Mouse (Mus musculus): ENCODE measurements around the gene Elp5. TPM values are rescaled to one million over a fixed set of nuclear protein-coding genes. Genes with fewer than 3 reads are reported as not detected.

Gene Elp5
- polyA plus RNA-seq (2012; rRNA removed) = 69.4 and 75.3 TPM in 2 replicates

- WGBS = 66% methylated on average over 8 of the region's 8 CpGs
- peaks cover 24% of the 10 kb centered on the region for H3K36me3 ChIP-seq (ENCODE audit: control insufficient read depth, insufficient read depth, low read length)
- TF ChIP-seq CTCF (IDR thresholded peaks at IDR 0.05; ENCODE audit: borderline replicate concordance, control insufficient read depth, extremely low read depth, insufficient read depth, low read length, poor library complexity) = no peak
- TF ChIP-seq POLR2A (IDR thresholded peaks at IDR 0.05; ENCODE audit: control insufficient read depth, extremely low read depth, insufficient read depth, low read length, poor library complexity) = no peak
- no peak for DNase-seq
- H3K27me3 ChIP-seq (ENCODE audit: control insufficient read depth, insufficient read depth, low read length) = no peaks in the 10 kb centered on the region
- H3K4me1 ChIP-seq (replicated peaks; ENCODE audit: control insufficient read depth, insufficient read depth, low read length) = peaks cover 14% of the 10 kb centered on the region
- H3K27ac ChIP-seq (ENCODE audit: control insufficient read depth, insufficient read depth, low read length) = no peak within 1 kb of the TSS
- peak within 1 kb of the TSS; percentile 59 for H3K4me3 ChIP-seq (ENCODE audit: control insufficient read depth, insufficient read depth, low read length)
These were observed at the start of gene Elp5 for GRCm38 (mm10) chr11:69982225-69982624. Gene Elp5, minus strand, starts transcription at chr11:69982517.

GRCm38 (mm10) chr11:70031321-70031670 lies 49.0 kb upstream of the Elp5 start:
- TF ChIP-seq CTCF (IDR thresholded peaks at IDR 0.05; ENCODE audit: borderline replicate concordance, control insufficient read depth, extremely low read depth, insufficient read depth, low read length, poor library complexity) (no peak), POLR2A (IDR thresholded peaks at IDR 0.05; ENCODE audit: control insufficient read depth, extremely low read depth, insufficient read depth, low read length, poor library complexity) (no peak)
- Histone ChIP-seq H3K4me3 (ENCODE audit: control insufficient read depth, insufficient read depth, low read length) (no peak overlapping the region), H3K27ac (ENCODE audit: control insufficient read depth, insufficient read depth, low read length) (no peak overlapping the region), H3K27me3 (ENCODE audit: control insufficient read depth, insufficient read depth, low read length) (no peaks in the 10 kb centered on the region), H3K36me3 (ENCODE audit: control insufficient read depth, insufficient read depth, low read length) (peaks cover 24% of the 10 kb centered on the region), H3K4me1 (replicated peaks; ENCODE audit: control insufficient read depth, insufficient read depth, low read length) (peaks cover 36% of the 10 kb centered on the region)
- 98% methylated on average over 11 of the region's 11 CpGs for WGBS
- DNase-seq = no peak

- no peak for TF ChIP-seq POLR2A (IDR thresholded peaks at IDR 0.05; ENCODE audit: control insufficient read depth, extremely low read depth, insufficient read depth, low read length, poor library complexity)
- TF ChIP-seq CTCF (IDR thresholded peaks at IDR 0.05; ENCODE audit: borderline replicate concordance, control insufficient read depth, extremely low read depth, insufficient read depth, low read length, poor library complexity) = no peak
- no peak for DNase-seq
- WGBS = 97% methylated on average over 28 of the region's 28 CpGs
- H3K4me3 ChIP-seq (ENCODE audit: control insufficient read depth, insufficient read depth, low read length) = no peak overlapping the region
- H3K4me1 ChIP-seq (replicated peaks; ENCODE audit: control insufficient read depth, insufficient read depth, low read length) = peaks cover 36% of the 10 kb centered on the region
- peaks cover 24% of the 10 kb centered on the region for H3K36me3 ChIP-seq (ENCODE audit: control insufficient read depth, insufficient read depth, low read length)
- no peak overlapping the region for H3K27ac ChIP-seq (ENCODE audit: control insufficient read depth, insufficient read depth, low read length)
- H3K27me3 ChIP-seq (ENCODE audit: control insufficient read depth, insufficient read depth, low read length) = no peaks in the 10 kb centered on the region
These were observed 48.5 kb upstream of the Elp5 start for GRCm38 (mm10) chr11:70030651-70031320.

- Histone ChIP-seq H3K4me3 (ENCODE audit: control insufficient read depth, insufficient read depth, low read length) (0 out of 2 replicates have a peak overlapping the region, but pooled peaks have one; percentile 0), H3K4me1 (replicated peaks; ENCODE audit: control insufficient read depth, insufficient read depth, low read length) (peaks cover 36% of the 10 kb centered on the region), H3K27me3 (ENCODE audit: control insufficient read depth, insufficient read depth, low read length) (no peaks in the 10 kb centered on the region), H3K27ac (ENCODE audit: control insufficient read depth, insufficient read depth, low read length) (peak overlapping the region; percentile 10; the same call in 1 of the 2 replicates), H3K36me3 (ENCODE audit: control insufficient read depth, insufficient read depth, low read length) (peaks cover 24% of the 10 kb centered on the region)
- 56% methylated on average over 11 of the region's 11 CpGs for WGBS
- TF ChIP-seq CTCF (IDR thresholded peaks at IDR 0.05; ENCODE audit: borderline replicate concordance, control insufficient read depth, extremely low read depth, insufficient read depth, low read length, poor library complexity) = no peak
- no peak for TF ChIP-seq POLR2A (IDR thresholded peaks at IDR 0.05; ENCODE audit: control insufficient read depth, extremely low read depth, insufficient read depth, low read length, poor library complexity)
- no peak for DNase-seq
These were observed 47.7 kb upstream of the Elp5 start for GRCm38 (mm10) chr11:70029829-70030550.

- WGBS = 21% methylated on average over 20 of the region's 20 CpGs
- Histone ChIP-seq H3K4me3 (ENCODE audit: control insufficient read depth, insufficient read depth, low read length) (peak overlapping the region; percentile 0; the same call in 1 of the 2 replicates), H3K27me3 (ENCODE audit: control insufficient read depth, insufficient read depth, low read length) (no peaks in the 10 kb centered on the region), H3K27ac (ENCODE audit: control insufficient read depth, insufficient read depth, low read length) (peak overlapping the region; percentile 10; the same call in 1 of the 2 replicates), H3K4me1 (replicated peaks; ENCODE audit: control insufficient read depth, insufficient read depth, low read length) (peaks cover 39% of the 10 kb centered on the region), H3K36me3 (ENCODE audit: control insufficient read depth, insufficient read depth, low read length) (peaks cover 24% of the 10 kb centered on the region)
- DNase-seq = peak; percentile 71
- no peak for TF ChIP-seq POLR2A (IDR thresholded peaks at IDR 0.05; ENCODE audit: control insufficient read depth, extremely low read depth, insufficient read depth, low read length, poor library complexity)
- no peak for TF ChIP-seq CTCF (IDR thresholded peaks at IDR 0.05; ENCODE audit: borderline replicate concordance, control insufficient read depth, extremely low read depth, insufficient read depth, low read length, poor library complexity)
These were observed 46.9 kb upstream of the Elp5 start for GRCm38 (mm10) chr11:70029130-70029801.

- DNase-seq = no peak
- Histone ChIP-seq H3K27ac (ENCODE audit: control insufficient read depth, insufficient read depth, low read length) (no peak overlapping the region), H3K36me3 (ENCODE audit: control insufficient read depth, insufficient read depth, low read length) (peaks cover 24% of the 10 kb centered on the region), H3K4me1 (replicated peaks; ENCODE audit: control insufficient read depth, insufficient read depth, low read length) (peaks cover 42% of the 10 kb centered on the region), H3K4me3 (ENCODE audit: control insufficient read depth, insufficient read depth, low read length) (no peak overlapping the region), H3K27me3 (ENCODE audit: control insufficient read depth, insufficient read depth, low read length) (no peaks in the 10 kb centered on the region)
- WGBS = 65% methylated on average over 12 of the region's 12 CpGs
- TF ChIP-seq POLR2A (IDR thresholded peaks at IDR 0.05; ENCODE audit: control insufficient read depth, extremely low read depth, insufficient read depth, low read length, poor library complexity) (no peak), CTCF (IDR thresholded peaks at IDR 0.05; ENCODE audit: borderline replicate concordance, control insufficient read depth, extremely low read depth, insufficient read depth, low read length, poor library complexity) (no peak)
These were observed 46.2 kb upstream of the Elp5 start for GRCm38 (mm10) chr11:70028401-70029129.
